Mouse (Mus musculus) midbrain, embryonic 14.5 days (tissue): ENCODE data around the gene Chn2. TPM values are rescaled to one million over a fixed set of nuclear protein-coding genes. Genes with fewer than 3 reads are reported as not detected.
A peak's percentile ranks its signal among the peaks of the same experiment; 100 is the strongest.

Experiments
- ATAC-seq: fragments of 200-750 bp; cut with Nextera tagmentation; 2 replicates; pipeline ENCODE4 v1.8.0; 2017; ENCODE audit warnings: moderate number of reproducible peaks, moderate library complexity; ENCODE audit not compliant: low FRiP score, low TSS enrichment
- DNase-seq: peaks from one replicate; pipeline ENCODE4 v3.0.0-alpha.2; 2015
- H3K27ac ChIP-seq: fragments of 300-500 bp; sonication (generic); replicated peaks from 2 replicates; pipeline ENCODE4 v1.5.1; 2014; ENCODE audit warnings: mild to moderate bottlenecking, low read depth, low read length, moderate library complexity
- H3K27me3 ChIP-seq: fragments of 300-500 bp; sonication (generic); 2 replicates; pipeline ENCODE4 v1.6.1; 2014; ENCODE audit warnings: low read length, control low read depth, mixed read lengths; ENCODE audit not compliant: control insufficient read depth, insufficient read depth
- H3K36me3 ChIP-seq: fragments of 300-500 bp; sonication (generic); 2 replicates; pipeline ENCODE4 v1.6.1; 2014; ENCODE audit warnings: low read length, control low read depth; ENCODE audit not compliant: control insufficient read depth, insufficient read depth
- H3K4me1 ChIP-seq: fragments of 300-500 bp; sonication (generic); 2 replicates; pipeline ENCODE4 v1.6.1; 2014; ENCODE audit warnings: mild to moderate bottlenecking, antibody characterized with exemption, low read length, control low read depth; ENCODE audit not compliant: control insufficient read depth, insufficient read depth
- H3K4me2 ChIP-seq: fragments of 300-500 bp; sonication (generic); 2 replicates; pipeline ENCODE4 v1.6.1; 2014; ENCODE audit warnings: mild to moderate bottlenecking, low read length, moderate library complexity
- H3K4me3 ChIP-seq: fragments of 300-500 bp; sonication (generic); replicated peaks from 2 replicates; pipeline ENCODE4 v1.5.1; 2014; ENCODE audit warnings: low read depth, low read length
- H3K9ac ChIP-seq: fragments of 300-500 bp; sonication (generic); replicated peaks from 2 replicates; pipeline ENCODE4 v1.6.1; 2014; ENCODE audit warnings: mild to moderate bottlenecking, low read length, moderate library complexity
- H3K9me3 ChIP-seq: fragments of 300-500 bp; sonication (generic); 2 replicates; pipeline ENCODE4 v1.6.1; 2016; ENCODE audit warnings: low read length, control low read depth, mixed read lengths; ENCODE audit not compliant: control insufficient read depth
- WGBS: fragments of 180-500 bp; shearing (Covaris S2); extraction: QIAGEN DNeasy Blood & Tissue Kit; methylation state at CpG from one replicate; pipeline ENCODE4 v1.1.7; 2014; 5-methylcytosine and 5-hydroxymethylcytosine counted together
- polyA plus RNA-seq: library from polyadenylated mRNA; unstranded; fragments of >200 nt; fragmentation: Nextera tagmentation; extraction: Ambion mirVana; gene quantifications from 2 replicates; pipeline ENCODE4 v1.2.1, GENCODE M21; 2014

Chn2 gene
- polyA plus RNA-seq, 1 experiment from 2014 or later = 40.6 TPM

GRCm38 (mm10) chr6:54012163-54012562 lies 27.2 kb upstream of the Chn2 start:
- no peak overlapping the region for H3K9ac ChIP-seq
- H3K36me3 ChIP-seq = no peaks in the 10 kb centered on the region
- ATAC-seq (no peak), DNase-seq (no peak)
- no peaks in the 10 kb centered on the region for H3K9me3 ChIP-seq
- 95% methylated on average over 1 of the region's 1 CpGs for WGBS
- no peak overlapping the region for H3K4me3 ChIP-seq
- H3K27ac ChIP-seq = no peak overlapping the region
- no peaks in the 10 kb centered on the region for H3K27me3 ChIP-seq
- peaks cover 19% of the 10 kb centered on the region; the same call in 1 of the 2 replicates for H3K4me1 ChIP-seq
- H3K4me2 ChIP-seq = no peak overlapping the region

- Histone ChIP-seq H3K27ac (no peak overlapping the region), H3K4me1 (no peaks in the 10 kb centered on the region), H3K4me3 (no peak overlapping the region), H3K4me2 (no peak overlapping the region), H3K9ac (no peak overlapping the region), H3K36me3 (no peaks in the 10 kb centered on the region), H3K27me3 (no peaks in the 10 kb centered on the region), H3K9me3 (no peaks in the 10 kb centered on the region)
- ATAC-seq (no peak), DNase-seq (no peak)
- 67% methylated on average over 2 of the region's 2 CpGs for WGBS
Observed at GRCm38 (mm10) chr6:54018038-54018437, 21.3 kb upstream of the Chn2 start.

GRCm38 (mm10) chr6:54018861-54019260 lies 20.5 kb upstream of the Chn2 start:
- Histone ChIP-seq H3K27ac (no peak overlapping the region), H3K9me3 (no peaks in the 10 kb centered on the region), H3K4me2 (no peak overlapping the region), H3K36me3 (no peaks in the 10 kb centered on the region), H3K4me1 (no peaks in the 10 kb centered on the region), H3K27me3 (no peaks in the 10 kb centered on the region), H3K9ac (no peak overlapping the region), H3K4me3 (no peak overlapping the region)
- WGBS = 84% methylated on average over 5 of the region's 5 CpGs
- no peak for DNase-seq
- ATAC-seq = no peak

DNA sequence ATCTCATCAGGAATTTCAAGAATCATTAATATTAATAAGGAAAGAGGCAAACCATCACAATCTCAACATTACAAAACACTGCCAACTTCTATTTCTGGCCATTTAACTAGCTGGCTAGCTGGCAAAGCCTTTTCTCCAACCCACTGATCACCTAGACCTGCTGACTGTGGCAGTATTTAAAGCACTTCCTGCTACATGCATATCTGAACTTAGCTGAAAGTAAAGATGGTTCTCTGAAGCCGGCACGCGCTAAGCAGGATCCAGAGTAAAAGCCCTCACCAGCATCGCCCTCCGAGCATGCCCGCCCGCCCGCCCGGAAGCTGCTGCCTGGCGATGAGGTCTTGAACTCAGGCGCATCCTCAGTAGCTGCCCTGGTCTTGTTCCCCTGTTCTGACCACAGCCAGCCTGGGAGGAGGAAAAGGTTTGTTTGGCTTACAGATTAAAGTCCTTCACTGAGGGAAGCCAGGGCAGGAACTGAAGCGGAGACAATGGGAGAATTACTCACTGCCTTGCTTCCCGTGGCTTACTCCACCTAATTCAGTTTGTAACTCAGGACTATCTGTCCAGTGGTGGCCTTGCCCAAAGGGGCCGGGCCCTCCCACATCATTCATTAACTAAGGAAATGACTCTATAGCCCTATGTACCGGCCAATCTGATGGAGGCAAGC lies 18.1 kb upstream of the Chn2 start:
- no peaks in the 10 kb centered on the region for H3K27me3 ChIP-seq
- WGBS = 52% methylated on average over 15 of the region's 15 CpGs
- H3K27ac ChIP-seq = no peak overlapping the region
- H3K4me1 ChIP-seq = peaks cover 6% of the 10 kb centered on the region; the same call in 1 of the 2 replicates
- ATAC-seq = no peak
- H3K36me3 ChIP-seq = no peaks in the 10 kb centered on the region
- no peak overlapping the region for H3K4me3 ChIP-seq
- no peak overlapping the region for H3K4me2 ChIP-seq
- no peak for DNase-seq
- H3K9ac ChIP-seq = no peak overlapping the region
- H3K9me3 ChIP-seq = no peaks in the 10 kb centered on the region

DNA sequence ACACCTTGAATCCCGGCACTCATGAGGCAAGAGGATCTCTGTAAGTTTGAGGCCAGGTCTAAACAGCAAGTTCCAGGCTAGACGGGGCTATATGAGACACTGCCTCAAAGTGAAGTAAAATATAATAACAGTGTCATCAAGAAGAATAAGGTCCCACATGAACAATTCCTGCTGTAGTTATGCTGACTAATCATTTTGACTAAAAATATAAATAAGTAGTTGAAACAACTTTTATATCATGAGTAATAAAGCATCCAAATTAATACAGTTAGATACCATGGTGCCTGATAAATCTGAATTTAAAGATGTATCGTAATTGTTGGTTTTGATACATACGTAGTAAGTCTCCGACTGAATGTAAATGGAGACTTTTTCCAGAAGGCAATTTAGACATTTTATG lies 15.5 kb upstream of the Chn2 start:
- H3K4me2 ChIP-seq = no peak overlapping the region
- no peak overlapping the region for H3K4me3 ChIP-seq
- peaks cover 6% of the 10 kb centered on the region; the same call in 1 of the 2 replicates for H3K4me1 ChIP-seq
- no peak for DNase-seq
- no peak for ATAC-seq
- no peaks in the 10 kb centered on the region for H3K36me3 ChIP-seq
- no peaks in the 10 kb centered on the region for H3K27me3 ChIP-seq
- no peak overlapping the region for H3K27ac ChIP-seq
- H3K9me3 ChIP-seq = no peaks in the 10 kb centered on the region
- H3K9ac ChIP-seq = no peak overlapping the region
- 92% methylated on average over 5 of the region's 5 CpGs for WGBS

- Histone ChIP-seq H3K4me2 (no peak overlapping the region), H3K36me3 (no peaks in the 10 kb centered on the region), H3K4me3 (no peak overlapping the region), H3K27ac (no peak overlapping the region), H3K4me1 (peaks cover 6% of the 10 kb centered on the region; the same call in 1 of the 2 replicates), H3K9ac (no peak overlapping the region), H3K9me3 (no peaks in the 10 kb centered on the region), H3K27me3 (no peaks in the 10 kb centered on the region)
- ATAC-seq (no peak), DNase-seq (no peak)
- WGBS = 44% methylated on average over 1 of the region's 1 CpGs
Observed at GRCm38 (mm10) chr6:54028706-54029105, 10.6 kb upstream of the Chn2 start.

- H3K27ac ChIP-seq = no peak overlapping the region
- no peak overlapping the region for H3K4me3 ChIP-seq
- H3K4me1 ChIP-seq = peaks cover 6% of the 10 kb centered on the region
- DNase-seq = no peak
- no peak overlapping the region for H3K9ac ChIP-seq
- ATAC-seq = no peak
- no peaks in the 10 kb centered on the region for H3K9me3 ChIP-seq
- H3K27me3 ChIP-seq = no peaks in the 10 kb centered on the region
- no peaks in the 10 kb centered on the region for H3K36me3 ChIP-seq
- no peak overlapping the region for H3K4me2 ChIP-seq
Observed at GRCm38 (mm10) chr6:54030351-54030750, 9.0 kb upstream of the Chn2 start.

DNA sequence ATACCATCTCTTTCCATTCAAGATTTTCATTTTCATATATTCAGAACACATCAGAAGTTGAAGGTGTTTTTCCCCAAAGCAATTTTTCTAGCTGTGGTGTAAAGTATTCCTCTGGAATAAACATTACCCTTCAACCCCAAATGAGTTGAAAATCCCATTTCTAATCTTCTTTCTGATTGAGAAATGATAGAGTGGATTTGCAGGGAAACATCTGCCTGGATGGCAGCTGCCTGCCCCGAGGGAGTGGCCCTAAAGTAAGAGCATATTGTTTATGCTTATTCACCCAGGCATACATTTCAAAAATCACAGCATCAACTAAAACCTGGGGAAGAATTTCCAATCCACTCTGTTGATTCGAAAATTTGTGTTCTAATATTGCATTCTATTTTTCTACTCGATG lies 8.6 kb upstream of the Chn2 start:
- H3K4me3 ChIP-seq = no peak overlapping the region
- no peak overlapping the region for H3K9ac ChIP-seq
- H3K4me2 ChIP-seq = no peak overlapping the region
- H3K4me1 ChIP-seq = peaks cover 3% of the 10 kb centered on the region
- H3K27me3 ChIP-seq = no peaks in the 10 kb centered on the region
- ATAC-seq (no peak), DNase-seq (no peak)
- no peaks in the 10 kb centered on the region for H3K9me3 ChIP-seq
- WGBS = 73% methylated on average over 3 of the region's 3 CpGs
- no peaks in the 10 kb centered on the region for H3K36me3 ChIP-seq
- no peak overlapping the region for H3K27ac ChIP-seq

- Histone ChIP-seq H3K36me3 (no peaks in the 10 kb centered on the region), H3K9me3 (no peaks in the 10 kb centered on the region), H3K9ac (no peak overlapping the region), H3K27me3 (no peaks in the 10 kb centered on the region), H3K4me1 (peaks cover 8% of the 10 kb centered on the region), H3K4me3 (no peak overlapping the region), H3K4me2 (peak overlapping the region; percentile 29), H3K27ac (peak overlapping the region; percentile 73)
- 1% methylated on average over 9 of the region's 9 CpGs for WGBS
- peak; percentile 77; the same call in 1 of the 2 replicates for ATAC-seq
- DNase-seq = peak; percentile 93
Observed at GRCm38 (mm10) chr6:54034471-54034870, 4.9 kb upstream of the Chn2 start.
